Mouse (Mus musculus) neural tube, embryonic 14.5 days (tissue): ENCODE data around the gene Taf10. TPM values are rescaled to one million over a fixed set of nuclear protein-coding genes. Genes with fewer than 3 reads are reported as not detected.

Experiments
- ATAC-seq: fragments of 200-750 bp; cut with Nextera tagmentation; 2 replicates; pipeline ENCODE4 v1.8.0; 2017; ENCODE audit warnings: low read depth, mild to moderate bottlenecking, moderate TSS enrichment, moderate library complexity
- H3K27ac ChIP-seq: fragments of 300-500 bp; sonication (generic); 2 replicates; pipeline ENCODE4 v1.5.1; 2014; ENCODE audit warnings: low read depth, mild to moderate bottlenecking, control low read depth, low read length, moderate library complexity, mixed read lengths
- H3K27me3 ChIP-seq: fragments of 300-500 bp; sonication (generic); 2 replicates; pipeline ENCODE4 v1.6.1; 2014; ENCODE audit warnings: low read length; ENCODE audit not compliant: control insufficient read depth, insufficient read depth
- H3K36me3 ChIP-seq: fragments of 300-500 bp; sonication (generic); 2 replicates; pipeline ENCODE4 v1.6.1; 2014; ENCODE audit warnings: low read length, mixed read lengths; ENCODE audit not compliant: control insufficient read depth, insufficient read depth
- H3K4me1 ChIP-seq: fragments of 300-500 bp; sonication (generic); 2 replicates; pipeline ENCODE4 v1.6.1; 2014; ENCODE audit warnings: low read length; ENCODE audit not compliant: control insufficient read depth, insufficient read depth
- H3K4me2 ChIP-seq: fragments of 300-500 bp; sonication (generic); 2 replicates; pipeline ENCODE4 v1.6.1; 2014; ENCODE audit warnings: mild to moderate bottlenecking, low read depth, low read length, control low read depth
- H3K4me3 ChIP-seq: fragments of 300-500 bp; sonication (generic); 2 replicates; pipeline ENCODE4 v1.5.1; 2014; ENCODE audit warnings: low read depth, low read length, control low read depth, mixed read lengths
- H3K9ac ChIP-seq: fragments of 300-500 bp; sonication (generic); replicated peaks from 2 replicates; pipeline ENCODE4 v1.6.1; 2014; ENCODE audit warnings: low read depth, mild to moderate bottlenecking, control low read depth, low read length, mixed read lengths
- H3K9me3 ChIP-seq: fragments of 300-500 bp; sonication (generic); 2 replicates; pipeline ENCODE4 v1.6.1; 2016; ENCODE audit warnings: low read length; ENCODE audit not compliant: control insufficient read depth
- WGBS: fragments of 180-500 bp; shearing (Covaris S2); extraction: QIAGEN DNeasy Blood & Tissue Kit; methylation state at CpG from one replicate; pipeline ENCODE4 v1.1.7; 2014; 5-methylcytosine and 5-hydroxymethylcytosine counted together
- polyA plus RNA-seq: library from polyadenylated mRNA; unstranded; fragments of >200 nt; fragmentation: Nextera tagmentation; extraction: Ambion mirVana; gene quantifications from 2 replicates; pipeline ENCODE4 v1.2.1, GENCODE M21; 2014

The Taf10 gene
- polyA plus RNA-seq = 118 and 120 TPM in 2 replicates

GRCm38 (mm10) chr7:105743926-105744590 is at the start of gene Taf10:
TSS of gene Taf10 (minus strand) at chr7:105744361.
- H3K27ac ChIP-seq = peak within 1 kb of the TSS; percentile 78
- ATAC-seq = peak; percentile 98
- H3K4me1 ChIP-seq = peaks cover 7% of the 10 kb centered on the region
- peaks cover 17% of the 10 kb centered on the region; the same call in 1 of the 2 replicates for H3K36me3 ChIP-seq
- H3K27me3 ChIP-seq = no peaks in the 10 kb centered on the region
- no peaks in the 10 kb centered on the region for H3K9me3 ChIP-seq
- WGBS = under 1% methylated on average over 67 of the region's 67 CpGs
- H3K4me2 ChIP-seq = peak within 1 kb of the TSS; percentile 87
- H3K4me3 ChIP-seq = peak within 1 kb of the TSS; percentile 93
- H3K9ac ChIP-seq = peak within 1 kb of the TSS; percentile 92

GRCm38 (mm10) chr7:105793701-105794100 is 49.5 kb upstream of the Taf10 start:
- Histone ChIP-seq H3K9me3 (no peaks in the 10 kb centered on the region), H3K27ac (no peak overlapping the region), H3K27me3 (no peaks in the 10 kb centered on the region), H3K4me1 (peaks cover 3% of the 10 kb centered on the region), H3K9ac (no peak overlapping the region), H3K36me3 (no peaks in the 10 kb centered on the region), H3K4me2 (no peak overlapping the region), H3K4me3 (no peak overlapping the region)
- no peak for ATAC-seq
- WGBS = 84% methylated on average over 7 of the region's 7 CpGs

GRCm38 (mm10) chr7:105791147-105791546 is 47.0 kb upstream of the Taf10 start:
- Histone ChIP-seq H3K36me3 (no peaks in the 10 kb centered on the region), H3K4me2 (no peak overlapping the region), H3K9ac (no peak overlapping the region), H3K4me3 (no peak overlapping the region), H3K27ac (no peak overlapping the region), H3K9me3 (no peaks in the 10 kb centered on the region), H3K27me3 (no peaks in the 10 kb centered on the region), H3K4me1 (peaks cover 7% of the 10 kb centered on the region)
- 90% methylated on average over 1 of the region's 1 CpGs for WGBS
- no peak for ATAC-seq

- Histone ChIP-seq H3K9me3 (no peaks in the 10 kb centered on the region), H3K4me1 (peaks cover 35% of the 10 kb centered on the region), H3K36me3 (peaks cover 7% of the 10 kb centered on the region), H3K27me3 (no peaks in the 10 kb centered on the region), H3K4me3 (peak within 1 kb of the TSS; percentile 93), H3K4me2 (peak within 1 kb of the TSS; percentile 70), H3K9ac (peak within 1 kb of the TSS; percentile 100), H3K27ac (peak within 1 kb of the TSS; percentile 98)
- peak; percentile 75 for ATAC-seq
- WGBS = under 1% methylated on average over 32 of the region's 97 CpGs
Measured at GRCm38 (mm10) chr7:105787285-105788140, 43.4 kb upstream of the Taf10 start, which contains the start of gene Dchs1. TSS of gene Dchs1 (minus strand) at chr7:105787654.

- Histone ChIP-seq H3K4me1 (peaks cover 35% of the 10 kb centered on the region), H3K4me2 (peak overlapping the region; percentile 70), H3K9me3 (no peaks in the 10 kb centered on the region), H3K27me3 (no peaks in the 10 kb centered on the region), H3K27ac (peak overlapping the region; percentile 98), H3K36me3 (peaks cover 14% of the 10 kb centered on the region), H3K4me3 (peak overlapping the region; percentile 93), H3K9ac (peak overlapping the region; percentile 100)
- WGBS = 5% methylated on average over 19 of the region's 20 CpGs
- ATAC-seq = peak; percentile 85
Measured at GRCm38 (mm10) chr7:105786506-105787284, 42.5 kb upstream of the Taf10 start.

GRCm38 (mm10) chr7:105784556-105784955 is 40.4 kb upstream of the Taf10 start:
- Histone ChIP-seq H3K4me3 (peak overlapping the region; percentile 11; the same call in 1 of the 2 replicates), H3K27ac (0 out of 2 replicates have a peak overlapping the region, but pooled peaks have one; percentile 28), H3K36me3 (peaks cover 33% of the 10 kb centered on the region), H3K9me3 (no peaks in the 10 kb centered on the region), H3K9ac (no peak overlapping the region; the same call in 1 of the 2 replicates), H3K27me3 (no peaks in the 10 kb centered on the region), H3K4me1 (peaks cover 38% of the 10 kb centered on the region), H3K4me2 (peak overlapping the region; percentile 70)
- ATAC-seq = no peak
- 4% methylated on average over 4 of the region's 4 CpGs for WGBS

GRCm38 (mm10) chr7:105783861-105784260 is 39.7 kb upstream of the Taf10 start:
- ATAC-seq = no peak
- H3K27ac ChIP-seq = no peak overlapping the region
- no peak overlapping the region; the same call in 1 of the 2 replicates for H3K9ac ChIP-seq
- H3K27me3 ChIP-seq = no peaks in the 10 kb centered on the region
- WGBS = 56% methylated on average over 4 of the region's 4 CpGs
- H3K4me3 ChIP-seq = no peak overlapping the region
- H3K36me3 ChIP-seq = peaks cover 34% of the 10 kb centered on the region
- no peaks in the 10 kb centered on the region for H3K9me3 ChIP-seq
- peaks cover 41% of the 10 kb centered on the region for H3K4me1 ChIP-seq
- peak overlapping the region; percentile 70 for H3K4me2 ChIP-seq

- Histone ChIP-seq H3K4me2 (peak overlapping the region; percentile 24; the same call in 1 of the 2 replicates), H3K27ac (peak overlapping the region; percentile 56), H3K9ac (0 out of 2 replicates have a peak overlapping the region, but pooled peaks have one; percentile 4), H3K27me3 (no peaks in the 10 kb centered on the region), H3K4me3 (no peak overlapping the region), H3K4me1 (peaks cover 31% of the 10 kb centered on the region), H3K9me3 (no peaks in the 10 kb centered on the region), H3K36me3 (peaks cover 39% of the 10 kb centered on the region)
- 16% methylated on average over 4 of the region's 4 CpGs for WGBS
- peak; percentile 74 for ATAC-seq
Measured at GRCm38 (mm10) chr7:105778553-105779265, 34.5 kb upstream of the Taf10 start.
